Mouse (Mus musculus) hindbrain, postnatal 0 days (tissue): ENCODE results near the gene Serpinb1c. TPM values are rescaled to one million over a fixed set of nuclear protein-coding genes. Genes with fewer than 3 reads are reported as not detected.
"Not testable (repeated sequence)": the region's sequence is repeated elsewhere in the genome, so short reads cannot be mapped to it uniquely, and the experiment has no call there.

Experiments
- ATAC-seq: fragments of 200-750 bp; cut with Nextera tagmentation; 2 replicates; pipeline ENCODE4 v1.8.0; 2017; ENCODE audit warnings: mild to moderate bottlenecking, moderate TSS enrichment, moderate library complexity
- DNase-seq: peaks from one replicate; pipeline ENCODE4 v3.0.0-alpha.2; 2015; ENCODE audit warnings: low spot score
- H3K27ac ChIP-seq: fragments of 300-500 bp; sonication (generic); 2 replicates; pipeline ENCODE4 v1.5.1; 2014; ENCODE audit warnings: mild to moderate bottlenecking
- H3K27me3 ChIP-seq: fragments of 300-500 bp; sonication (generic); 2 replicates; pipeline ENCODE4 v1.6.1; 2014; ENCODE audit warnings: low read length, mixed read lengths; ENCODE audit not compliant: insufficient read depth
- H3K36me3 ChIP-seq: fragments of 300-500 bp; sonication (generic); 2 replicates; pipeline ENCODE4 v1.6.1; 2014; ENCODE audit warnings: low read length, mixed read lengths; ENCODE audit not compliant: insufficient read depth
- H3K4me1 ChIP-seq: fragments of 300-500 bp; sonication (generic); 2 replicates; pipeline ENCODE4 v1.6.1; 2014; ENCODE audit warnings: antibody characterized with exemption, low read length, mixed read lengths; ENCODE audit not compliant: insufficient read depth
- H3K4me2 ChIP-seq: fragments of 300-500 bp; sonication (generic); 2 replicates; pipeline ENCODE4 v1.6.1; 2014; ENCODE audit warnings: low read depth, mild to moderate bottlenecking, low read length, moderate library complexity, mixed read lengths
- H3K4me3 ChIP-seq: fragments of 300-500 bp; sonication (generic); 2 replicates; pipeline ENCODE4 v1.5.1; 2014; ENCODE audit warnings: low read length
- H3K9ac ChIP-seq: fragments of 300-500 bp; sonication (generic); replicated peaks from 2 replicates; pipeline ENCODE4 v1.6.1; 2014; ENCODE audit warnings: mild to moderate bottlenecking, low read length, moderate library complexity, mixed read lengths
- H3K9me3 ChIP-seq: fragments of 300-500 bp; sonication (generic); 2 replicates; pipeline ENCODE4 v1.6.1; 2016; ENCODE audit warnings: low read length, mixed read lengths
- CTCF ChIP-seq: IDR thresholded peaks from 2 replicates; pipeline ENCODE4 v1.5.1; 2016; ENCODE audit warnings: antibody characterized with exemption, control low read depth, low read depth
- WGBS: fragments of 180-500 bp; shearing (Covaris S2); extraction: QIAGEN DNeasy Blood & Tissue Kit; methylation state at CpG from one replicate; pipeline ENCODE4 v1.1.7; 2014; 5-methylcytosine and 5-hydroxymethylcytosine counted together
- polyA plus RNA-seq: library from polyadenylated mRNA; unstranded; fragments of >200 nt; fragmentation: Nextera tagmentation; extraction: Ambion mirVana; gene quantifications from 2 replicates; pipeline ENCODE4 v1.2.1, GENCODE M21; 2015
- total RNA-seq: library from RNA; depleted of rRNA; stranded (reverse); fragments of >200 nt; gene quantifications from 2 replicates; pipeline ENCODE4 v1.2.3, GENCODE M21; 2014; rRNA removed

The Serpinb1c gene
- total RNA-seq (not detected in 2 replicates), polyA plus RNA-seq (not detected in 2 replicates)

- WGBS, result 92% methylated on average over 2 of the region's 2 CpGs
- H3K4me2 ChIP-seq, result no peak within 1 kb of the TSS
- no peaks in the 10 kb centered on the region for H3K27me3 ChIP-seq
- no peak for DNase-seq
- no peak within 1 kb of the TSS for H3K27ac ChIP-seq
- no peaks in the 10 kb centered on the region for H3K36me3 ChIP-seq
- TF ChIP-seq CTCF, result no peak
- H3K9me3 ChIP-seq, result no peaks in the 10 kb centered on the region
- H3K9ac ChIP-seq, result no peak within 1 kb of the TSS
- no peak for ATAC-seq
- H3K4me1 ChIP-seq, result no peaks in the 10 kb centered on the region
- H3K4me3 ChIP-seq, result no peak within 1 kb of the TSS
Measured at GRCm38 (mm10) chr13:32898111-32898510, at the start of gene Serpinb1c. Gene Serpinb1c, minus strand, starts transcription at chr13:32898211.

GRCm38 (mm10) chr13:32939191-32939590, 41.2 kb upstream of the Serpinb1c start:
- not testable (repeated sequence) for H3K36me3 ChIP-seq, H3K4me1 ChIP-seq, H3K27ac ChIP-seq, H3K9me3 ChIP-seq, H3K4me3 ChIP-seq, DNase-seq, H3K9ac ChIP-seq, H3K27me3 ChIP-seq, H3K4me2 ChIP-seq, ATAC-seq
- WGBS, result 81% methylated on average over 3 of the region's 3 CpGs

GRCm38 (mm10) chr13:32938275-32938674, 40.3 kb upstream of the Serpinb1c start:
- not testable (repeated sequence) for H3K9ac ChIP-seq, H3K36me3 ChIP-seq, H3K27me3 ChIP-seq, H3K27ac ChIP-seq, H3K9me3 ChIP-seq, H3K4me2 ChIP-seq, H3K4me1 ChIP-seq, DNase-seq, ATAC-seq, H3K4me3 ChIP-seq
- 85% methylated on average over 4 of the region's 4 CpGs for WGBS

- 55% methylated on average over 1 of the region's 1 CpGs for WGBS
- no peak overlapping the region for H3K9ac ChIP-seq
- no peaks in the 10 kb centered on the region for H3K9me3 ChIP-seq
- no peaks in the 10 kb centered on the region for H3K4me1 ChIP-seq
- TF ChIP-seq CTCF, result no peak
- ATAC-seq, result no peak
- H3K36me3 ChIP-seq, result no peaks in the 10 kb centered on the region
- no peak for DNase-seq
- H3K27ac ChIP-seq, result no peak overlapping the region
- H3K27me3 ChIP-seq, result no peaks in the 10 kb centered on the region
- H3K4me2 ChIP-seq, result no peak overlapping the region
- H3K4me3 ChIP-seq, result no peak overlapping the region
Measured at GRCm38 (mm10) chr13:32934706-32935381, 36.8 kb upstream of the Serpinb1c start.

- Histone ChIP-seq H3K27ac (no peak overlapping the region), H3K27me3 (no peaks in the 10 kb centered on the region), H3K36me3 (no peaks in the 10 kb centered on the region), H3K4me2 (no peak overlapping the region), H3K4me1 (no peaks in the 10 kb centered on the region), H3K4me3 (no peak overlapping the region), H3K9ac (no peak overlapping the region), H3K9me3 (no peaks in the 10 kb centered on the region)
- ATAC-seq, result no peak
- WGBS, result 99% methylated on average over 2 of the region's 2 CpGs
- DNase-seq, result no peak
- no peak for TF ChIP-seq CTCF
Measured at GRCm38 (mm10) chr13:32929107-32929750, 31.2 kb upstream of the Serpinb1c start.

- no peaks in the 10 kb centered on the region for H3K27me3 ChIP-seq
- H3K9me3 ChIP-seq, result no peaks in the 10 kb centered on the region
- H3K27ac ChIP-seq, result no peak overlapping the region
- H3K4me1 ChIP-seq, result no peaks in the 10 kb centered on the region
- DNase-seq (no peak), ATAC-seq (no peak)
- H3K4me3 ChIP-seq, result no peak overlapping the region
- H3K4me2 ChIP-seq, result no peak overlapping the region
- WGBS, result 56% methylated on average over 1 of the region's 1 CpGs
- TF ChIP-seq CTCF, result no peak
- no peaks in the 10 kb centered on the region for H3K36me3 ChIP-seq
- no peak overlapping the region for H3K9ac ChIP-seq
Measured at GRCm38 (mm10) chr13:32927241-32927640, 29.2 kb upstream of the Serpinb1c start.

- Histone ChIP-seq H3K27me3 (no peaks in the 10 kb centered on the region), H3K36me3 (no peaks in the 10 kb centered on the region), H3K4me2 (no peak overlapping the region), H3K9ac (no peak overlapping the region), H3K9me3 (no peaks in the 10 kb centered on the region), H3K27ac (no peak overlapping the region), H3K4me3 (no peak overlapping the region), H3K4me1 (no peaks in the 10 kb centered on the region)
- WGBS, result 82% methylated on average over 2 of the region's 2 CpGs
- no peak for TF ChIP-seq CTCF
- ATAC-seq (no peak), DNase-seq (no peak)
Measured at GRCm38 (mm10) chr13:32926661-32927060, 28.6 kb upstream of the Serpinb1c start.
